Mouse (Mus musculus): ENCODE data around the gene Selplg. TPM values are rescaled to one million over a fixed set of nuclear protein-coding genes. Genes with fewer than 3 reads are reported as not detected.

Gene Selplg
- total RNA-seq, 2 experiments from 2014 or later = 0.89 to 1.3 TPM

DNA sequence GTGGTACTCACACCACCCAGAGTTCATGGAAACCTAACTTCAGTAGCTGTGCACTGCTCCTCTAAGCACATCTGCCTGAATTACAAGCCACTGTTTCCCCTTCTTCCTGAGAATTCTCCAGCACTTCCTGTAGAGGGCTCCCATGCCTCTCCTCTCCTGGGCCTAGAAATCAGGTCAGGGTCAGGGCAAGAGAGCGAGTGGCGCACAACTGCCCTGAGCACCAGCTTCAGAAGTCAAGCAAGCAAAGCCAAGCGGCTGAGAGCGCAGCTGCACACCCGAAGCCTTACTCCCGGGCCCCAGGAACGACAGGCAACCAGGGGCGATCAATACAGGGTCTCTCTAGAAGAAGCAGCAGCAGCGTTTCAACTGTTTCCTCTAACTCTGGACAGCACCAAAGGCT, 15.2 kb upstream of the Selplg start:
- no peak for DNase-seq
- no peak overlapping the region for H3K4me3 ChIP-seq
- no peak for TF ChIP-seq CTCF (IDR thresholded peaks at IDR 0.05)
- intact Hi-C loops (cut with DNase I) = no loop called here
- H3K27ac ChIP-seq = no peak overlapping the region

DNA sequence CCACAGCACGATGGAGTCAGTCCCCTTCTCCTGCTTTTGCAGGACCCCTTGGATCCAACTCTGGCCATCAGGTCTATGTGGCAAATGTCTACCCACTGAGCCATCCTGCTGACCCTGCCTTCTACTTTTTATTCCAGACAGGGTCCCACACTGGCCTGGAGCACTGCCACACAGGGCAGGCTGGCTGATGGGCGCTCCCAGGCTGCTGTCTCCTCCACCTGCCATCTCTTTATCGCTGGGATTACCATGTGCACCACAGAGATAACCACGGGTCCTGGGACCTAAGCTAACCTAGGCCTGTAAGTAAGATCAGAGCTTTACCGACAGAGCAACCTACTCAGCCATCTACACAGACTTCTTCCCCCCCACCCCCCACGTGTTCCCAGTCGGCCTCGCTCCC, 14.2 kb upstream of the Selplg start:
- Histone ChIP-seq H3K27ac (no peak overlapping the region), H3K4me3 (no peak overlapping the region)
- no peak for TF ChIP-seq CTCF (IDR thresholded peaks at IDR 0.05)
- intact Hi-C loops (cut with DNase I) = no loop called here
- no peak for DNase-seq

DNA sequence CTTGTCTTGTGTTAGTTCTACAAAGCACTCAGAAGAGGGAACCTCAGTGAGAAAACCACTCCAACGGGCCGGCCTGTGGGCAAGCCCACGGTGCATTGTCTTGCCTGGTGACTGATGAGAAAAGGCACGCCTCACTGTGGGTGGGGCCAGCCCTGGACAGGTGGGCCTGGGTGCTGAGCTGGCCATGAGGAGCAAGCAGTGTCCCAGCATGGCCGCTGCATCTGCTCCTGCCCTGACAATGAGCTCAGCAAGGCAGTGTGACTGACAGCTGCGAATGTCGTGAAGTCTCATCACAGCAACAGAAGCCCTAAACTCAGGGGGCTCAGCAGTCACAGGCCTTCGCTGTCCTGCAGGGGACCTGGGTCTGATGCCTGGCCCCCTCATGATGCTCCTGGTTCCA, 13.2 kb upstream of the Selplg start:
- no peak for TF ChIP-seq CTCF (IDR thresholded peaks at IDR 0.05)
- H3K27ac ChIP-seq = no peak overlapping the region
- H3K4me3 ChIP-seq = no peak overlapping the region
- no peak for DNase-seq
- intact Hi-C loops (cut with DNase I) = no loop called here

DNA sequence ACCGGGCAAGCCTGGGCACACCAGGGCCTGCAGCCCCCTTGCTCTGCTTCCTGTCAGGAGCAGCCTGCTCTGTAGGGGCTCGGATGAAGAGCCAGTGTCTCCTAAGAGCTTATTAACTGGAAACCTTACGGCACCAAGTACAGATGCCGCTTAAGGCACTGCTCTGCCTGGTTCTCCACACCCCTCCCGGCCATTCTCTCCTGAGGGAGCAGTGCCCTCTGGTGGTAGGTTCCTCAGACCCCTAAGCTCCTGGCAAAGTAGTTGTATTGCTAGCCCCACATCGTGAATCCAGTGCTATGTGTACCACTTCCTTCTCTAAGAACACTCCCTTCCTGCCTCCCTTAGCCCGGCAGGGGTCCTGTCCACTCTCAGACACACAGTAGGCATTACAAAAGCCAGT, 12.3 kb upstream of the Selplg start:
- intact Hi-C loops (cut with DNase I) = no loop called here
- peak; percentile 73 for TF ChIP-seq CTCF (IDR thresholded peaks at IDR 0.05)
- no peak overlapping the region for H3K4me3 ChIP-seq
- H3K27ac ChIP-seq = no peak overlapping the region
- DNase-seq = peak; percentile 64

DNA sequence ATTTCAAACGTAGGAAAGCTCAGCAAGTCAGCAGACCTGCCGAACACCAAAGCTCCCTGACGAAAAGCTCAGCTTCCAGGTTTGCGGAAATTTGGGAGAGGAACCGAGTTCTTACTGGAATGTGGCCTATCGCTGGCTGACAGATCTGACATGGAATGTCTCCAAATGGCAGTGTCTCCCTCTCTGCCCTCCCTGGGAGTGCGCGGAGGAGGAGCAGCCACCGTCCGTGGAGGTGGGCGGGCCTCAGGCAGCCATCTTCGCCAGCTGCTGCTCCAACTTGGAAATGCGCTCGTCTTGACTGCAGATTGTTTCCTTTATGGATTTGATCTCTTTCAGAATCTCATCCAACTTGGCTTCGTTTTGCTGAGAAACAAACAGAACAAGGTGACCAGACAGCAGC, 11.7 kb upstream of the Selplg start:
- no peak for DNase-seq
- Histone ChIP-seq H3K27ac (no peak overlapping the region), H3K4me3 (no peak overlapping the region)
- TF ChIP-seq CTCF (IDR thresholded peaks at IDR 0.05) = no peak
- intact Hi-C loops (cut with DNase I) = no loop called here

DNA sequence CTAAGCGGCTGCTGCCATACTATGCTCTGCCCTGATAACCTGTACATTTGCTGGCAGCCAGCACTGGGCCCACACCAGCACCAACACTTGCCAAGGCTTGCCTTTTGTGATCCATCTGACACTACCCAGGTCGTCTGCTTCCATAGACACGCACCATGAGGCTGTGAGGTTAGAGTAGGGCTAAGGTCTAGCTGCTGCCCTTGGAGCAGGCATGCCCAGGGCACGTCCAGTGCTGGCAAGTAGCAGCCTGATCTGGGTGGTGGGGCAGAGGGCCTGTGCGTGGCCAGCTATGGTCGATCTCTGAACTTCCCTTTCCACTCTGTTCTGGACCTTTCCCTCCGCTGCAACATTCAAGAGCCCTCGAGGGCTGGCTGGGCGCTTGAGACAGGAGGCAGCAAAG, 10.5 kb upstream of the Selplg start:
- intact Hi-C loops (cut with DNase I) = no loop called here
- no peak for TF ChIP-seq CTCF (IDR thresholded peaks at IDR 0.05)
- Histone ChIP-seq H3K4me3 (no peak overlapping the region), H3K27ac (no peak overlapping the region)
- DNase-seq = no peak

DNA sequence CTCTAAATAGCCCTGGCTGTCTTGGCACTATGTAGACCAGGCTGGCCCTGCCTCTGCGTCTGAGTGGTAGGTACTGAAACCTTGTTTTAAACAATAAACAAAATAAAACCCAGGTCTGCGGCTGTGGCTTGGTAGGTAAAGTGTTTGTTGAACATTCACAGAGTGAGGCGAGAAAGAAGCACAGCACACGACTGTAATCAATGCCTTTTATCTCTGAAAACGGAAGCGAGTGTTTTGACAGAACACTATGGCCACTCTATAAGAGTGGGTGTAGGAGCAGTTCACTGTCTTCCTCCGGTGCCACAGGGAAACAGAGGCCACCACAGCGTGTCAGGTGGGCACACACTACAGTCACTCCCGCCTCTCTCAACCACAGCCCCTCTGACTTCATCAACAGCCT, 9.8 kb upstream of the Selplg start:
- intact Hi-C loops (cut with DNase I) = no loop called here
- Histone ChIP-seq H3K4me3 (no peak overlapping the region), H3K27ac (no peak overlapping the region)
- TF ChIP-seq CTCF (IDR thresholded peaks at IDR 0.05) = no peak
- no peak for DNase-seq

DNA sequence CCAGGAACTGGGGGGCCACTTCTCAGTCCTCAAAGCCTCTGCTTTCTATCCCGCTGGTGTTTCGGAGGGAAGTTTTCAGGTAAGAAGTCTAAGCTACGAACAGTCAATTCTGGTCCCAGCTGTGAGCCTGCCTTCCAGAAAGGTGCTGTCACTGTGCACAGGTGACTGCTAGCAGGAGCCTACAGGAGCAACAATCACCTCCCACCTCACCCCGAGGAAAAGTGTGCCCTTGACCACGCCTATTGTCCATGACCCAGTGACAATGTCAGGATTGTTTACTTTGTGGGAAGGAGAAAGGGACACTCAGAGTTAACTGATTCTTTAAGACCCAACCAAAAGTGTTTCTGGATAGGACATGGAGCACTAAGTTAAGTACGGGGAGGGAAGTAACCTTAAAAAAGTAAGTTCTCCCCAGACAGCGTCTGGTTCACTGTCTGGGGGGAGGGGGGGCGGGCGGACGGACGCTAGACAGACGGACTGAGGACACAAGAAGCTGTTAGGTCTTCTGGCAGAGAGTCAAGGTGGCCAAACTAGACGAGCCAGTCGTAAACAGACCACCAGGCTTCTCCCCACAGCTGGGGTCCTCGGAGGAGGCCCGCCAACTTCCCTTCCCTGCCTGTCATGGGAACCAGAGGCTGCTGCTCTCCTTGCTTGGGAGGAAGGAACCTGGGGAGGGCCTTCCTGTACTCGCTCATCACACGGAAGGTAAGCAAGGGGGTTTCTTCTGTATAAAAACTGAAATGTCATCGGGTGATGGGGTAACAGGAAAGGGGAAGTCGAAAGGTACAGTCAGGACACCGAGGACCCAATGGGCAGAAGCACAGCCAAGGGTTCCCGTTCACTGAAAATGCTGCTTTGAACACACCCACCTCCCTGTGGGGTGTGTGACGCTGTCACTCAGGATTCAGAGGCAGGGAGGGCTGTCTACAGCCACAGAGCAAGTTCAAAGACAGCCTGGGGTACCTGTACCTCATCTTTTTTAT, 9.1 kb upstream of the Selplg start:
- TF ChIP-seq CTCF (IDR thresholded peaks at IDR 0.05) = no peak
- no peak overlapping the region for H3K4me3 ChIP-seq
- DNase-seq = no peak
- intact Hi-C loops (cut with DNase I) = no loop called here
- H3K27ac ChIP-seq = no peak overlapping the region

DNA sequence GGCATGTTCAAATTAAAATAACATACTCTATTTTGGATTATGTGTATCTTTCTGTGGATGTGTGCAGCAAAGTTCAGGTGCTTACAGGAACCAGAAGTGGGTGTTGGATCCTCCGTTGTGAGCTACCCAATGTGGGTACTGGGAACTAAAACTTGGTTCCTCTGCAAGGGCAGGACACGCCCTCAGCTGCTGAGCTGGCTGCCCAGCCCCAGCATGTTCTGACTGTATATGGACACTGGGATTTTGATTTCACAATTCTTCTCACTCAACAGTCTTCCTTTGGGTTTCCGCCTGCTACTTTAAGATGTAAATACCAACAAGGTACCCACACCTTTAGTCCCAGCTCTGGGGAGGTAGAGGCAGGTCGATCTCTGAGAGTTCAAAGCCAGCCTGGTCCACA, 8.0 kb upstream of the Selplg start:
- intact Hi-C loops (cut with DNase I) = no loop called here

DNA sequence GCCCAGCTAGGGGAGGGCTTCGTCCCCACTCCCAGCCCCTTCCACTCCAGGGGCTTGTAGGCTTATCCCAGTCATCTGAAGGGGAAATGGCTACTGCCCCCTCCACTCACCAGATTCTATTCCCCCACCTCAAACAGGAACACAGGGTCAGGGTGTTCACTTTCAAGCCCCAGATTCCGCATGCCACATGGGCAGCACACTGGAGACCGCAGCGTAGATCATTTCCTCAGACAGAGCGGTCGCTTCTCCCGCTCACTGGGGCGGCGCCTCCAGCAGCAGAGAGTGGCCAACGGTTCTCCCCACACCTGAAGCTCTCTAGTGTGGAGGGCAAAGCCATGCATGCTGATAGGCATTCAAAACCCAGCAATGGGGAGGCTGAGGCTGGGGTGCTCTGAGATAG, 4.5 kb upstream of the Selplg start:
- H3K27ac ChIP-seq = no peak overlapping the region
- TF ChIP-seq CTCF (IDR thresholded peaks at IDR 0.05) = no peak
- intact Hi-C loops (cut with DNase I) = no loop called here
- no peak for DNase-seq
- no peak overlapping the region for H3K4me3 ChIP-seq

More for the DNA sequence above, 8.0 kb upstream of the Selplg start:
- Histone ChIP-seq H3K27ac (no peak overlapping the region), H3K4me3 (no peak overlapping the region)
- DNase-seq = no peak
- no peak for TF ChIP-seq CTCF (IDR thresholded peaks at IDR 0.05)

DNA sequence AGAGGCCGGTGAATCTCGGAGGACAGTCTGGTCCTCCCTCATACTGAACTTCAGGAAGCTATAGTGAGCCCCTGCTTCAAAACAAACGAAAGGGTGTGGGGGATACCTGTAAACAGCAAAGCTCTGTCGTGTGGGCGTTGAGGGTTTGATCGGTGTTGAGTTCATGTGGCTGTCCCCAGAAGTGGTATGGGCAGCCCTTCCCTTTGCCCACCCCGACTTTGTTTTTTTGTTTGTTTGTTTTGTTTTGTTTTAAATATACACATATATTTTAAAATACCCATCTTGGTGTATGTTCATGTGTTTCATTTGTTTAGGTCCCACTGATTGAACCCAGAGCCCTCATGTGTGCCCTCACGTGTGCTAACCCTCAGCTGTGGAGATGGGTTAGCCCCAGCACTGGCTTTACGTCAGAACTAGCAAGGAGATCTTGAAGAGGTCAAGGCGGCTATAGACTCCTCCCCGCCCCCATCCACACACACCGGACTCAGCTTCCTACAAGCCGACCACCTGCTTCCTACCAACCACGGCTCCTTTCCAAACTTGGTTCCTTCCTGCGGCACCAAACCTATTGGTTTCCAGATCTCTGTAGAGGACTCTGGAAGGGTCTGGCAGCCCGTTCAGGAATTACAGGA, 988 bp upstream of the Selplg start:
- Histone ChIP-seq H3K4me3 (no peak overlapping the region), H3K27ac (no peak overlapping the region)
- no peak for TF ChIP-seq CTCF (IDR thresholded peaks at IDR 0.05)
- no peak for DNase-seq
- intact Hi-C loops (cut with DNase I) = no loop called here

DNA sequence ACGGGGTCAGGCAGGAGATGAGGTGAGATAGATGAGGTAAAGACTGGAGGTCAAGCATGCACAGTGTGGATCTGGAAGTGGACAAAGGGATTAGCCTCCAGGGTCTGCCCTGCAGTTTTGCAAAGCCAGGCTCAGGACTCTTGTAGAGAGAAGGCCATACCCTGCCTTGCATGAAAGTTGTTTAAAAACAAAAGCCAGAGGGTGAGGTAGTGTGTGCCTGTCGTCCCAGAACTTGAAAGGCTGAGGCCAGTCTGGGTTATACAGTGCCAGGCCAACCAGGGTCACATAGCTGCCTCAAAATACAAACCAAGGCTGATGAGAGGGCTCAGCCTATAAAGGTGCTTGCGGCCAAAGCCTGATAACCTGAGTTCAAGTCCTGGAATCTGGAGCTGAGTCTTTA, 703 bp downstream of the Selplg start:
- H3K4me3 ChIP-seq = no peak overlapping the region
- no peak overlapping the region for H3K27ac ChIP-seq
- TF ChIP-seq CTCF (IDR thresholded peaks at IDR 0.05) = no peak
- no peak for DNase-seq
- intact Hi-C loops (cut with DNase I) = no loop called here

DNA sequence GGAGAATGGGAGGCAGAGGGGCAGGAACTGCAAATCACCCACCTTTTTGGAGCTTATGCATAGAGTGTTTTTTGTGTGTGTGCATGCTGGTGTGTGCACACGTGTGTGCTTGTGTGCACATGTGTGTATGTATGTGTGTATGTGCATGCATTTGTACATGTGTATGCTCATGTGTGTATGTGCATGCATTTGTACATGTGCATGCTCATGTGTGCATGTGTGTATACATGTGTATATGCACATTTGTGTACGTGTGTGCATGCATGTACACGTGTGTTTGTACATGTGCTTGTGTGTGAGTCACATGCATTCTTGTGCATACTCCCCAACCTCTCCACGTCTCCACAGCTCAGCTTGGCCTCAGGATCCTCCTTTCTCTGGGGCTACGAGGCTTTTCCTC, 1.6 kb downstream of the Selplg start:
- no peak overlapping the region for H3K4me3 ChIP-seq
- no peak overlapping the region for H3K27ac ChIP-seq
- TF ChIP-seq CTCF (IDR thresholded peaks at IDR 0.05) = no peak
- intact Hi-C loops (cut with DNase I) = no loop called here
- no peak for DNase-seq

DNA sequence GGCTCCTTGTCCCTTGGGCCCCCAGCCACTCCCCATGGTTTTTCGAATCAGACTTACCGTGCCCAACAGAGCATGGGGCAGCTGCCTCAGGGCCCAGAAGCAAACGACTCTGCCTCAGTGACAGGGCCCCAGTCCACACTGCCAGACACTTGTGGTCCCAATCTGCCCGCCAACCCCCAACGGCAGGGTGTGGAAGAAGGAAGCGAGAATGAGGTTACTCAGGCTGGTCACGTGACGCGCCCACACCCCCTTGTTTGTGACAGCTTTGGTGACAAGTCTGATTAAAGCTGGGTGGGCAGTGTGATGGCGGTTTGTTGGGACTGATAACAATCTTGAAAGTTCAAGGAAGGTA, 2.2 kb downstream of the Selplg start:
- intact Hi-C loops (cut with DNase I) = no loop called here
- H3K4me3 ChIP-seq = peak overlapping the region; percentile 50
- no peak for TF ChIP-seq CTCF (IDR thresholded peaks at IDR 0.05)
- peak overlapping the region; percentile 48; the same call in 1 of the 2 replicates for H3K27ac ChIP-seq
- DNase-seq = peak; percentile 58
